Mouse (Mus musculus): ENCODE results near the gene Rer1.

The Rer1 gene

DNA sequence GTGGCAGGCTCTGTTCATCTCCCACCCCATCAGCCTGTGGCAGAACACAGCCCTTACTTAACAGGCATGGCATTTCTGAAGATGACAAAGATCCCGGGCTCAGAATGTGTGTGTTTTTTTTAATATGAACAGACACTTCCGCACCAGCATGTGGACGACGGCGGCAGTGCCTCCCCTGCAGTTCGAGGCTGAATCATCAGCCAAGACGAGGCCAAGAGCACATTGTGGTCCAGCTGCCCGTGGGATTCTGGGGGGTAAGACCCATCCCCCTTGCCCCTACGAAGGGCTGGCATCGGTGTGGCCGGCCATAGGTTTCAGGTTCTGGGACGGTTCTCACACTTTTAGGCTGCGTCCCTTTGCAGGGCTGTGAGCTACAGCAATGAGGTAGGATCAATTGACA is 51.4 kb downstream of the Rer1 start:
- no peak for DNase-seq (ENCODE audit: extremely low read depth, insufficient read length, low spot score)

- no peak for DNase-seq (ENCODE audit: extremely low read depth, insufficient read length, low spot score)
Measured at GRCm38 (mm10) chr4:155034202-155034601, 52.0 kb downstream of the Rer1 start.

DNA sequence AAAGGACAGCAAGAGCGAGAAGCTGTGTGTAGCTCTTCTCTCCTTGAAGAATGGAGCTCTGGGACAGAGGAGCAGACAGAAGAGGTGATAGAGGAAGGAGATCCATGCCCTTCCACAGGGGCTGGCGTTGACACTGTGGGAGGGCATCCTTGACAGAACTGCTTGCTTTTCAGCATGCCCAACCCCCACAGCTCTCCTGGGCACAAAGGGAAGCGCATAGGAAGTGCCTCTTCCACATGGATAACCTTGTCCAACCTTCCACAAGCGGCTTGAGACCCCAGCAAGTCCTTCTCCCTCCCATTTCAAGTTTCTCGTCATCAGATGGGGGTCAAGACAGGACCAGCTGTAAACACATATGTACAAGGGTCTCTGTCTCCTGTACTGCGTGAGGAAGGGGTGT is 53.1 kb downstream of the Rer1 start:
- DNase-seq (ENCODE audit: extremely low read depth, insufficient read length, low spot score), result no peak

- DNase-seq (ENCODE audit: extremely low read depth, insufficient read length, low spot score), result no peak
Measured at GRCm38 (mm10) chr4:155024170-155025010, 61.8 kb downstream of the Rer1 start.

Measured in 3134 (cell line).